Mouse (Mus musculus): ENCODE data around the gene Snap25. TPM values are rescaled to one million over a fixed set of nuclear protein-coding genes. Genes with fewer than 3 reads are reported as not detected.

Snap25 gene
- polyA plus RNA-seq, 1 experiment, result not detected

- H3K36me3 ChIP-seq (ENCODE audit: control insufficient read depth, insufficient read depth, low read length), result no peaks in the 10 kb centered on the region
- H3K4me1 ChIP-seq (ENCODE audit: control insufficient read depth, insufficient read depth, low read length), result no peaks in the 10 kb centered on the region
- no peak overlapping the region for H3K4me3 ChIP-seq (ENCODE audit: control insufficient read depth, low read depth, low read length)
- no peaks in the 10 kb centered on the region for H3K27me3 ChIP-seq (ENCODE audit: control insufficient read depth, insufficient read depth, low read length)
- no peak overlapping the region for H3K27ac ChIP-seq (ENCODE audit: control insufficient read depth, insufficient read depth, low read depth, low read length)
- TF ChIP-seq CTCF (IDR thresholded peaks at IDR 0.05; ENCODE audit: control insufficient read depth, insufficient read depth, insufficient replicate concordance, low read depth, low read length), result no peak
- no peak for TF ChIP-seq POLR2A (IDR thresholded peaks at IDR 0.05; ENCODE audit: control insufficient read depth, low read depth, low read length)
Observed at GRCm38 (mm10) chr2:136745327-136745994, 32.2 kb downstream of the Snap25 start.

DNA sequence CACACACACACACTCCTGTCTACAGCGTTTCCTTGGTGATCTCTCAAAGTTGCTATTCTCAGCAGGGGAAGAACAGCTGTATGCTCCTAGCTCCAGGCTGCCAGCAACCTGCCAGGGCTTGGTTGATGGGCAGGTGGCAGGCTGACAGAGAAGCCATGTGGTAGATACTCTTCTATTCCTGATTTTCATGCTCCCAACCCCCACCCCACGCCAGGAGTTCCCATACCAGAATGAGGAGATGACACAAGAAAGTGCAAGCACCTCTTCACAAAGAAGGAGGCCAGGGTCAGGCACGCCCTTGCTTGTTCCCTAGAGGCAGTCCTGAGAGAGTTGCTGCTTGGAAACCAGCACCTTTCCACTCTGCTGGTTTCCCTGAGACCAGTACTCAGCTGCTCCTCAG, 40.4 kb downstream of the Snap25 start:
- no peak for TF ChIP-seq CTCF (IDR thresholded peaks at IDR 0.05; ENCODE audit: control insufficient read depth, insufficient read depth, insufficient replicate concordance, low read depth, low read length)
- no peak for TF ChIP-seq POLR2A (IDR thresholded peaks at IDR 0.05; ENCODE audit: control insufficient read depth, low read depth, low read length)
- no peaks in the 10 kb centered on the region for H3K36me3 ChIP-seq (ENCODE audit: control insufficient read depth, insufficient read depth, low read length)
- no peak overlapping the region for H3K27ac ChIP-seq (ENCODE audit: control insufficient read depth, insufficient read depth, low read depth, low read length)
- H3K4me3 ChIP-seq (ENCODE audit: control insufficient read depth, low read depth, low read length), result no peak overlapping the region
- no peaks in the 10 kb centered on the region for H3K4me1 ChIP-seq (ENCODE audit: control insufficient read depth, insufficient read depth, low read length)
- H3K27me3 ChIP-seq (ENCODE audit: control insufficient read depth, insufficient read depth, low read length), result no peaks in the 10 kb centered on the region

DNA sequence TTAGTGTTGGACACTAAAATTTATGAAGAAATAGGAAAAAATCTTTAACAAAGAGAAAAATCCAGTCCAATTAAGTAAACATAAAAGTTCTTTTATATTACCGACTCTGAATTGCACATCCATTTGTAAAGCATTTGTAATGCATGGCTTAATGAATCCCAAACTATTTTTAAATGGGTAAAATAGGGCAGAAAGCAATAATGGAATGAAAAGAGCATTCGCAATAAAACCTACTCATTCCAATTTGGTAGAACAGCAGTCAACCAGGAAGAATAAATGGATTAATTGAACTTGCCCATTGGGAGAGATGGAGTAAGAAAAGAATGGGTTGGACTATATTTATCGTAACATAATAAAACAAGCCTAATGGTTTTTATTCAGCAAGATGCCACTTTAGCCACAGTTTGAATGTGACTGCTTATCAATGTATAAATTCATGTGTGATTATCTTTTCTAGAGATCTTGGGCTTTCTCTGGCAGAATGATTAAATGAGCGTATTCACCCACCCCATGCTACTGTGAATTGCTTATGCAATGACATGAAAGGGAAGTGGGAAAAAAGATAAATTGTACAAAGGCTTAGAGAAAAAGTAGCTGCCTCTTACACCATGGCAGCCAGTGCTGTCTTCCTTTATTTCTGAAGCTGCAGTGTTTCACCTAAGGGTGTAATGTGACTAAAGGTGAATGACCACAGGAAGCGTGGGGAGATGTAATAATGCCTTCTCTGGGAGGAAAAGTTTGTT, 45.7 kb downstream of the Snap25 start:
- no peak overlapping the region for H3K4me3 ChIP-seq (ENCODE audit: control insufficient read depth, low read depth, low read length)
- H3K27ac ChIP-seq (ENCODE audit: control insufficient read depth, insufficient read depth, low read depth, low read length), result no peak overlapping the region
- no peaks in the 10 kb centered on the region for H3K27me3 ChIP-seq (ENCODE audit: control insufficient read depth, insufficient read depth, low read length)
- no peak for TF ChIP-seq POLR2A (IDR thresholded peaks at IDR 0.05; ENCODE audit: control insufficient read depth, low read depth, low read length)
- no peak for TF ChIP-seq CTCF (IDR thresholded peaks at IDR 0.05; ENCODE audit: control insufficient read depth, insufficient read depth, insufficient replicate concordance, low read depth, low read length)
- H3K36me3 ChIP-seq (ENCODE audit: control insufficient read depth, insufficient read depth, low read length), result no peaks in the 10 kb centered on the region
- no peaks in the 10 kb centered on the region for H3K4me1 ChIP-seq (ENCODE audit: control insufficient read depth, insufficient read depth, low read length)

DNA sequence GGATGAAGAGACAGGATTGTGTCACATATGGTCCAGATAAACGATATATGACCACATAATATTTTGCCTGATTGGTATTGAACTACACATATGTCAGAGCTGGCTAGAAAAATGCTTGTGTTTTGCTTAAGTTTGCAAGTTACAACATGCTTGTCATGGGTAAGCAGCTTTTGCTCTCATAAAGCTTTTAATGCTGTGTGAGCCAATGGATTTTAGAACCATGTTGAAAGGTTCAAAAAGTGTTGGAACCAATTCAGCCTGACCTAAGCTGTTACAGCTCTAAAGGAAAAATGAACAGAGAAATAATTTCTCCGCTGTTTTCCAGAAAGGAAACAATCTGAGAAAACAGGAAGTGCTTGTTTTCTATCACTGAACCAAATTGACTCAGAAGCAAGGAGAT, 64.9 kb downstream of the Snap25 start:
- Histone ChIP-seq H3K27ac (ENCODE audit: control insufficient read depth, insufficient read depth, low read depth, low read length) (no peak overlapping the region), H3K4me3 (ENCODE audit: control insufficient read depth, low read depth, low read length) (no peak overlapping the region), H3K36me3 (ENCODE audit: control insufficient read depth, insufficient read depth, low read length) (no peaks in the 10 kb centered on the region), H3K4me1 (ENCODE audit: control insufficient read depth, insufficient read depth, low read length) (no peaks in the 10 kb centered on the region), H3K27me3 (ENCODE audit: control insufficient read depth, insufficient read depth, low read length) (no peaks in the 10 kb centered on the region)
- no peak for TF ChIP-seq POLR2A (IDR thresholded peaks at IDR 0.05; ENCODE audit: control insufficient read depth, low read depth, low read length)
- no peak for TF ChIP-seq CTCF (IDR thresholded peaks at IDR 0.05; ENCODE audit: control insufficient read depth, insufficient read depth, insufficient replicate concordance, low read depth, low read length)

GRCm38 (mm10) chr2:136778674-136779073, 65.4 kb downstream of the Snap25 start:
- no peaks in the 10 kb centered on the region for H3K27me3 ChIP-seq (ENCODE audit: control insufficient read depth, insufficient read depth, low read length)
- no peaks in the 10 kb centered on the region for H3K36me3 ChIP-seq (ENCODE audit: control insufficient read depth, insufficient read depth, low read length)
- no peak overlapping the region for H3K4me3 ChIP-seq (ENCODE audit: control insufficient read depth, low read depth, low read length)
- TF ChIP-seq CTCF (IDR thresholded peaks at IDR 0.05; ENCODE audit: control insufficient read depth, insufficient read depth, insufficient replicate concordance, low read depth, low read length), result no peak
- TF ChIP-seq POLR2A (IDR thresholded peaks at IDR 0.05; ENCODE audit: control insufficient read depth, low read depth, low read length), result no peak
- H3K4me1 ChIP-seq (ENCODE audit: control insufficient read depth, insufficient read depth, low read length), result no peaks in the 10 kb centered on the region
- H3K27ac ChIP-seq (ENCODE audit: control insufficient read depth, insufficient read depth, low read depth, low read length), result no peak overlapping the region

DNA sequence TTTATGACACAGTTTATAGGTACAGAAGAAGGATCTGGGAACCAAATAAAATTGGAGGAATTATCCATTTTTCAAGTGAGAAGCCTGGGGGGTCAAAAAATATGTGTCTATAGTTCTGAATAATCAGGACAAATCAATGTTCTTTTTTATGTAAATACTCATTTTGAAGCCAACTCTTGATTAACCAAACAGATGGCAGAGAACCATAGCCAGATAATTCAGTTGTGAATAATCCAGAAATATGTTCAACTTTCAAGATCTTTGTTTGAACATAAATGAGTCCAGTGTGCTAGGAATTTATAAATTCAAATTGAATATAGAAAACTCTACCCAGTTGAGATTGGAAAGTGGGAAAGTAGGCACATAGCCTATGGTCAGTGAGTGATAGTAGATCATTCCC, 67.0 kb downstream of the Snap25 start:
- Histone ChIP-seq H3K27me3 (ENCODE audit: control insufficient read depth, insufficient read depth, low read length) (no peaks in the 10 kb centered on the region), H3K4me1 (ENCODE audit: control insufficient read depth, insufficient read depth, low read length) (no peaks in the 10 kb centered on the region), H3K4me3 (ENCODE audit: control insufficient read depth, low read depth, low read length) (no peak overlapping the region), H3K27ac (ENCODE audit: control insufficient read depth, insufficient read depth, low read depth, low read length) (no peak overlapping the region), H3K36me3 (ENCODE audit: control insufficient read depth, insufficient read depth, low read length) (no peaks in the 10 kb centered on the region)
- no peak for TF ChIP-seq POLR2A (IDR thresholded peaks at IDR 0.05; ENCODE audit: control insufficient read depth, low read depth, low read length)
- no peak for TF ChIP-seq CTCF (IDR thresholded peaks at IDR 0.05; ENCODE audit: control insufficient read depth, insufficient read depth, insufficient replicate concordance, low read depth, low read length)

- Histone ChIP-seq H3K4me1 (ENCODE audit: control insufficient read depth, insufficient read depth, low read length) (no peaks in the 10 kb centered on the region), H3K36me3 (ENCODE audit: control insufficient read depth, insufficient read depth, low read length) (no peaks in the 10 kb centered on the region), H3K27ac (ENCODE audit: control insufficient read depth, insufficient read depth, low read depth, low read length) (no peak overlapping the region), H3K27me3 (ENCODE audit: control insufficient read depth, insufficient read depth, low read length) (no peaks in the 10 kb centered on the region), H3K4me3 (ENCODE audit: control insufficient read depth, low read depth, low read length) (no peak overlapping the region)
- no peak for TF ChIP-seq CTCF (IDR thresholded peaks at IDR 0.05; ENCODE audit: control insufficient read depth, insufficient read depth, insufficient replicate concordance, low read depth, low read length)
- TF ChIP-seq POLR2A (IDR thresholded peaks at IDR 0.05; ENCODE audit: control insufficient read depth, low read depth, low read length), result no peak
Observed at GRCm38 (mm10) chr2:136784310-136784709, 71.1 kb downstream of the Snap25 start.

All from testis, adult 2 months (tissue).